Mouse (Mus musculus) activated CD4-positive, CD25-positive, alpha-beta regulatory T cell, adult 9 weeks (primary cell): ENCODE measurements around the gene Cox4i2. TPM values are rescaled to one million over a fixed set of nuclear protein-coding genes. Genes with fewer than 3 reads are reported as not detected.

Experiments
- polyA plus RNA-seq: library from polyadenylated mRNA; unstranded; fragments of 100-300 nt; shearing (Covaris generic); gene quantifications from one replicate; pipeline ENCODE4 v1.2.1, GENCODE M21; 2017

Gene Cox4i2
- not detected for polyA plus RNA-seq

DNA sequence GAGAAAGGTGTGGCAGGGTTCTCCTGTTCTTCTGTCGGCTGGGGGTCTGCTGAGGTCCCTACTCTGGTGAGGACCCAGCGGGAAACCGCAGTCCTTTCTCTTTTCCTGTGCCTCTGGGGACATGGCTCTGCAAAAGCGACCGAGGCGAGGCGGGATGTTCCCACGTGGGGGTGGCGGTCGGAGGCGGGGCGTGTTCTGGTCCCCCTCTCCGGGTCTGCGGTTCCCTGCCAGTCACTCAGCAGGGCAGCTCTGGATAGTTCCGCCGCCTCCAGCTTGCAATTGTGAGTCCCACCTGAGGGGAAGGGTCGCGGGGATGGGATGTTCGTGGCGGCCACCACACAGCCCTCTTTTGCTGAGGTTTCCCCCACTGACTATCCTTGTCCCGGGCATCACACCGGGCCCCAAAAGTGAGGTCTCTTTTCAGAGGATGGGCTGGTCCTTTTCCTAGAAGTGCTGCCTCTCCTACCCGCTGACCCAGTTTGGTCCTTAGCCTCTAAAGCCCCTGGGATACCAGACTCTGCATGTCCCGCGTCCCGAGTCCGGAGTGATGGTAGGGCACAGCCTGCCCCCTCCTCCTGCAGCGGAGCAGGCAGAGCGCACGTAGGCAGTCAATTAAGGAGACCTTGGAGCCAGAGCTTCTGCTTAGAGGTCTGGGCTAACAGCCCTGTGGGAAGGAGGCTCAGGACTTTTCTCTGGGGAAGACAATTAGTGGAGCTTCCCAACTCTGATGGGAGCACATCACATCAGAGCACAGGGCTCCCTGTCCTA, at the start of gene Cox4i2:
TSS of gene Cox4i2 (plus strand) at position 230 of the 768 bp plus-strand sequence.

DNA sequence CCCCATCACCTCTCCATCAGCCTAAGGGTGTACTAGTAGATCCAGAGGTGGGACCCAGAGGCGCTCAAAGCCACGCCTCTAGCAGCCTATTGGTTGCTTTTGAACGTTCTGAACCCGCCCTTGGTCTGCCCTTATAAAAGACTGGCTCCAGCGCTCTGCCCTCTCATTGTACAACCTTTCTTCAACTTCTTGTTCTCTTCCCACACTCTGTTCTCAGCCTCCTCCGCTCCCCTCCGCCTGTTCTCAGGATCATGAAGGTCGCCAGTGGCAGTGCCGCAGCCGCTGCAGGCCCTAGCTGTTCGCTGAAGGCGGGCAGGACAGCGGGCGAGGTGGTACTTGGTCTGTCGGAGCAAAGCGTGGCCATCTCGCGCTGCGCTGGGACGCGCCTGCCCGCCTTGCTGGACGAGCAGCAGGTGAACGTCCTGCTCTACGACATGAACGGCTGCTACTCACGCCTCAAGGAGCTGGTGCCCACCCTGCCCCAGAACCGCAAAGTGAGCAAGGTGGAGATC, 17.8 kb upstream of the Cox4i2 start, which contains the start of gene Id1:
TSS of gene Id1 (plus strand) at position 162 of the 512 bp plus-strand sequence.

Other genes starting within 250 kb of the Cox4i2 start
- gene Defb26, start 242.5 kb upstream of the Cox4i2 start, polyA plus RNA-seq, result not detected
- gene Defb28, start 235.9 kb upstream of the Cox4i2 start, polyA plus RNA-seq, result not detected
- gene Defb29, start 214.1 kb upstream of the Cox4i2 start, polyA plus RNA-seq, result not detected
- not detected for gene Gm17416, start 184.8 kb upstream of the Cox4i2 start, polyA plus RNA-seq
- not detected for gene Defb21, start 181.4 kb upstream of the Cox4i2 start, polyA plus RNA-seq
- gene Defb19, start 173.9 kb upstream of the Cox4i2 start, polyA plus RNA-seq, result not detected
- not detected for gene Defb45, start 154.8 kb upstream of the Cox4i2 start, polyA plus RNA-seq
- gene Defb36, start 149.8 kb upstream of the Cox4i2 start, polyA plus RNA-seq, result not detected
- gene Defb25, start 131.1 kb upstream of the Cox4i2 start, polyA plus RNA-seq, result not detected
- not detected for gene Rem1, start 127.2 kb upstream of the Cox4i2 start, polyA plus RNA-seq
- 58.9 TPM for gene H13, start 84.7 kb upstream of the Cox4i2 start, polyA plus RNA-seq
- gene Mcts2, start 67.1 kb upstream of the Cox4i2 start, polyA plus RNA-seq, result 3.2 TPM
- 0.60 TPM for gene Id1, start 17.9 kb upstream of the Cox4i2 start, polyA plus RNA-seq
- gene Bcl2l1, start 77.6 kb downstream of the Cox4i2 start, polyA plus RNA-seq, result 81.8 TPM
- 7.6 TPM for gene Tpx2, start 93.8 kb downstream of the Cox4i2 start, polyA plus RNA-seq
- not detected for gene Mylk2, start 157.2 kb downstream of the Cox4i2 start, polyA plus RNA-seq
- not detected for gene Foxs1, start 179.0 kb downstream of the Cox4i2 start, polyA plus RNA-seq
- gene Dusp15, start 197.5 kb downstream of the Cox4i2 start, polyA plus RNA-seq, result not detected
- 0.88 TPM for gene Ttll9, start 208.3 kb downstream of the Cox4i2 start, polyA plus RNA-seq